Mouse (Mus musculus): ENCODE data around the gene Gm10073. TPM values are rescaled to one million over a fixed set of nuclear protein-coding genes. Genes with fewer than 3 reads are reported as not detected.
"Not testable (repeated sequence)": the region's sequence is repeated elsewhere in the genome, so short reads cannot be mapped to it uniquely, and the experiment has no call there.

Gm10073 gene
- 24.3 and 67.4 TPM in 2 replicates for polyA plus RNA-seq (2012; rRNA removed)

GRCm38 (mm10) chr8:106573168-106573567 lies at the start of gene Gm10073:
TSS of gene Gm10073 (minus strand) at chr8:106573461.
- DNase-seq (ENCODE audit: low read depth), result not testable (repeated sequence)

- DNase-seq (ENCODE audit: low read depth), result no peak
- no peak for TF ChIP-seq CTCF (IDR thresholded peaks at IDR 0.05; ENCODE audit: borderline replicate concordance, extremely low read depth, insufficient read depth, insufficient read length)
- TF ChIP-seq POLR2A (IDR thresholded peaks at IDR 0.05; ENCODE audit: borderline replicate concordance, extremely low read depth, insufficient read depth, insufficient read length, poor library complexity, severe bottlenecking), result no peak
These were observed 49.8 kb upstream of the Gm10073 start for GRCm38 (mm10) chr8:106623016-106623415.

GRCm38 (mm10) chr8:106620488-106620887 lies 47.2 kb upstream of the Gm10073 start:
- TF ChIP-seq POLR2A (IDR thresholded peaks at IDR 0.05; ENCODE audit: borderline replicate concordance, extremely low read depth, insufficient read depth, insufficient read length, poor library complexity, severe bottlenecking) (no peak), CTCF (IDR thresholded peaks at IDR 0.05; ENCODE audit: borderline replicate concordance, extremely low read depth, insufficient read depth, insufficient read length) (no peak)
- DNase-seq (ENCODE audit: low read depth), result peak; percentile 24

GRCm38 (mm10) chr8:106619549-106620245 lies 46.4 kb upstream of the Gm10073 start:
- DNase-seq (ENCODE audit: low read depth), result peak; percentile 55
- TF ChIP-seq POLR2A (IDR thresholded peaks at IDR 0.05; ENCODE audit: borderline replicate concordance, extremely low read depth, insufficient read depth, insufficient read length, poor library complexity, severe bottlenecking), result no peak
- TF ChIP-seq CTCF (IDR thresholded peaks at IDR 0.05; ENCODE audit: borderline replicate concordance, extremely low read depth, insufficient read depth, insufficient read length), result no peak

- TF ChIP-seq POLR2A (IDR thresholded peaks at IDR 0.05; ENCODE audit: borderline replicate concordance, extremely low read depth, insufficient read depth, insufficient read length, poor library complexity, severe bottlenecking) (no peak), CTCF (IDR thresholded peaks at IDR 0.05; ENCODE audit: borderline replicate concordance, extremely low read depth, insufficient read depth, insufficient read length) (no peak)
- DNase-seq (ENCODE audit: low read depth), result no peak
These were observed 45.1 kb upstream of the Gm10073 start for GRCm38 (mm10) chr8:106618324-106618723.

GRCm38 (mm10) chr8:106617865-106618264 lies 44.6 kb upstream of the Gm10073 start:
- no peak for TF ChIP-seq CTCF (IDR thresholded peaks at IDR 0.05; ENCODE audit: borderline replicate concordance, extremely low read depth, insufficient read depth, insufficient read length)
- no peak for TF ChIP-seq POLR2A (IDR thresholded peaks at IDR 0.05; ENCODE audit: borderline replicate concordance, extremely low read depth, insufficient read depth, insufficient read length, poor library complexity, severe bottlenecking)
- no peak for DNase-seq (ENCODE audit: low read depth)

GRCm38 (mm10) chr8:106617196-106617595 lies 43.9 kb upstream of the Gm10073 start:
- TF ChIP-seq POLR2A (IDR thresholded peaks at IDR 0.05; ENCODE audit: borderline replicate concordance, extremely low read depth, insufficient read depth, insufficient read length, poor library complexity, severe bottlenecking), result no peak
- TF ChIP-seq CTCF (IDR thresholded peaks at IDR 0.05; ENCODE audit: borderline replicate concordance, extremely low read depth, insufficient read depth, insufficient read length), result no peak
- DNase-seq (ENCODE audit: low read depth), result no peak

GRCm38 (mm10) chr8:106616679-106617078 lies 43.4 kb upstream of the Gm10073 start:
- TF ChIP-seq POLR2A (IDR thresholded peaks at IDR 0.05; ENCODE audit: borderline replicate concordance, extremely low read depth, insufficient read depth, insufficient read length, poor library complexity, severe bottlenecking) (no peak), CTCF (IDR thresholded peaks at IDR 0.05; ENCODE audit: borderline replicate concordance, extremely low read depth, insufficient read depth, insufficient read length) (no peak)
- DNase-seq (ENCODE audit: low read depth), result no peak

GRCm38 (mm10) chr8:106615661-106616299 lies 42.5 kb upstream of the Gm10073 start:
- DNase-seq (ENCODE audit: low read depth), result no peak
- TF ChIP-seq CTCF (IDR thresholded peaks at IDR 0.05; ENCODE audit: borderline replicate concordance, extremely low read depth, insufficient read depth, insufficient read length) (no peak), POLR2A (IDR thresholded peaks at IDR 0.05; ENCODE audit: borderline replicate concordance, extremely low read depth, insufficient read depth, insufficient read length, poor library complexity, severe bottlenecking) (no peak)

GRCm38 (mm10) chr8:106614704-106615103 lies 41.4 kb upstream of the Gm10073 start:
- DNase-seq (ENCODE audit: low read depth), result no peak
- TF ChIP-seq CTCF (IDR thresholded peaks at IDR 0.05; ENCODE audit: borderline replicate concordance, extremely low read depth, insufficient read depth, insufficient read length) (no peak), POLR2A (IDR thresholded peaks at IDR 0.05; ENCODE audit: borderline replicate concordance, extremely low read depth, insufficient read depth, insufficient read length, poor library complexity, severe bottlenecking) (no peak)

- TF ChIP-seq CTCF (IDR thresholded peaks at IDR 0.05; ENCODE audit: borderline replicate concordance, extremely low read depth, insufficient read depth, insufficient read length), result no peak
- no peak for TF ChIP-seq POLR2A (IDR thresholded peaks at IDR 0.05; ENCODE audit: borderline replicate concordance, extremely low read depth, insufficient read depth, insufficient read length, poor library complexity, severe bottlenecking)
These were observed 38.8 kb upstream of the Gm10073 start for GRCm38 (mm10) chr8:106612047-106612446.

More at GRCm38 (mm10) chr8:106612047-106612446, 38.8 kb upstream of the Gm10073 start:
- no peak for DNase-seq (ENCODE audit: low read depth)

Data from brain, embryonic 14.5 days (tissue).